Mouse (Mus musculus) limb, embryonic 10.5 days (tissue): ENCODE data around the gene Cntn1. TPM values are rescaled to one million over a fixed set of nuclear protein-coding genes. Genes with fewer than 3 reads are reported as not detected.

Experiments used
- DNase-seq: peaks from one replicate; pipeline ENCODE4 v3.0.0-alpha.2; 2017; ENCODE audit warnings: low spot score
- H3K27ac ChIP-seq: fragments of 300-500 bp; sonication (generic); 2 replicates; pipeline ENCODE4 v1.5.1; 2016; ENCODE audit warnings: mild to moderate bottlenecking
- H3K27me3 ChIP-seq: fragments of 300-500 bp; sonication (generic); 2 replicates; pipeline ENCODE4 v1.6.1; 2016; ENCODE audit warnings: low read depth, mild to moderate bottlenecking; ENCODE audit not compliant: poor library complexity, severe bottlenecking
- H3K36me3 ChIP-seq: fragments of 300-500 bp; sonication (generic); 2 replicates; pipeline ENCODE4 v1.6.1; 2016; ENCODE audit warnings: mild to moderate bottlenecking, moderate library complexity
- H3K4me1 ChIP-seq: fragments of 300-500 bp; sonication (generic); 2 replicates; pipeline ENCODE4 v1.6.1; 2016
- H3K4me3 ChIP-seq: fragments of 300-500 bp; sonication (generic); 2 replicates; pipeline ENCODE4 v1.5.1; 2016; ENCODE audit warnings: mild to moderate bottlenecking, moderate library complexity
- H3K9me3 ChIP-seq: fragments of 300-500 bp; sonication (generic); replicated peaks from 2 replicates; pipeline ENCODE4 v1.6.1; 2016; ENCODE audit warnings: mild to moderate bottlenecking
- WGBS: fragments of 180-500 bp; shearing (Covaris S2); methylation state at CpG from one replicate; pipeline ENCODE4 v1.1.7; 2016; 5-methylcytosine and 5-hydroxymethylcytosine counted together
- polyA plus RNA-seq: library from polyadenylated mRNA; unstranded; fragments of >200 nt; fragmentation: Nextera tagmentation; extraction: Ambion mirVana; gene quantifications from 2 replicates; pipeline ENCODE4 v1.2.1, GENCODE M21; 2016

The Cntn1 gene
- polyA plus RNA-seq, 1 experiment from 2014 or later: 0.21 TPM

DNA sequence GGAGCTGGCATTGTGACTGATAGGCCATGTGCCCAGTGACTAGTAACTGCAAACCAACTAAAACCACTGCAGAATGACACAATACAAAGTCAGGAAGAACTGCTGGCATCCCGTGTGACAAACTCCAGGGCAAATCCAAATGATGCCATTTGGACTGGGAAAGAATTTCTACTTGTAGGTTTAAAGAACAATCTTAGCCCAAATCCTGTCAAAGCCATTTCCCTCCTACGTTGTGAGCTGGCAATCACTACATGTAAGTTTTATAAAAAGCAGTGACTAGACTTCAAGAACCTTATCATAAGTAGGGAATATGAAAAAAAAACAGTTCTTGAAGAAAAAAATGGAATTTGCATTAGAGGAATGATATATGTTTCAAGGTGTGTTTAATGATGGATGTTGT lies 170.5 kb downstream of the Cntn1 start:
- Histone ChIP-seq H3K4me3 (no peak overlapping the region), H3K9me3 (no peaks in the 10 kb centered on the region), H3K27me3 (no peaks in the 10 kb centered on the region), H3K36me3 (no peaks in the 10 kb centered on the region), H3K27ac (no peak overlapping the region), H3K4me1 (no peaks in the 10 kb centered on the region)
- 78% methylated on average over 2 of the region's 2 CpGs for WGBS
- DNase-seq: no peak

DNA sequence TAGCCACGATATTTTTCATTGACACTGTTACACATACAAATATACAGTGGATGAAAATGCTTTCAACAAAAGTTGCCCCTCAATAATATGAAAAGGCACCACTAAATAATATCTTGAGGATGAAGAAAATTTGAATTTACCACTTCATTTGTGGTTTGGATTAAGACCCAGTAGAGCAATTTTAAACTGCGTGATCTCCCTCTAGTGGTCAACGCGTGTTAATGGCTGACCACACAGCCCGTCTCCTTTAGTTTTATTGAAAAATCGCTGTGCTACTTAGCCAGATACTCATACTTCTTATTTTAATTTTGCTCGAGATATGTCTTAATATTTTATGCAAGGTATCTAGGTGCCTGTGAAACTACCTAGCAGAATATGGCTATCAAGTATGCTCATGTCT lies 180.4 kb downstream of the Cntn1 start:
- 20% methylated on average over 7 of the region's 7 CpGs for WGBS
- Histone ChIP-seq H3K27ac (no peak overlapping the region), H3K9me3 (no peaks in the 10 kb centered on the region), H3K4me1 (peaks cover 7% of the 10 kb centered on the region; the same call in 1 of the 2 replicates), H3K27me3 (no peaks in the 10 kb centered on the region), H3K36me3 (no peaks in the 10 kb centered on the region), H3K4me3 (no peak overlapping the region)
- DNase-seq: no peak

DNA sequence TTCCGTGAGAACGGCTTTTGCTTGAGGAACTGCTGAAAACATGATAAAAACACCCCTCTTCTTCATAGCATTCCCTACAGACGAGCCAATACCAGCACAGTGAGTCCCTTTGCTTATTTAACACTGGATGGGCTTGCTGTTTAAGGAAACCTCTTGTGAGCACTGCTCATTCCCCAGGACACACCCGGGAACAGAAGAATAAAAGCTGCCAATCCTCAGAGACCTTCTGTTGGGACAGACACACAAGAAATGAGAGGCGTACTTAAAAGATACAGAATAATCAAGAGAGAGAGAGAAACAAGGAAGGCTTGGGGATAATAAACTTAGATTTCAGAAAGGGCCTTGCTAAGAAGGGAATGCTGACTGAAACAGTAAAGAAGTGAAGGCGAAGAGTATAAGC lies 184.9 kb downstream of the Cntn1 start:
- Histone ChIP-seq H3K36me3 (no peaks in the 10 kb centered on the region), H3K9me3 (no peaks in the 10 kb centered on the region), H3K4me1 (peaks cover 3% of the 10 kb centered on the region; the same call in 1 of the 2 replicates), H3K4me3 (no peak overlapping the region), H3K27me3 (no peaks in the 10 kb centered on the region), H3K27ac (no peak overlapping the region)
- no peak for DNase-seq
- 81% methylated on average over 6 of the region's 6 CpGs for WGBS

DNA sequence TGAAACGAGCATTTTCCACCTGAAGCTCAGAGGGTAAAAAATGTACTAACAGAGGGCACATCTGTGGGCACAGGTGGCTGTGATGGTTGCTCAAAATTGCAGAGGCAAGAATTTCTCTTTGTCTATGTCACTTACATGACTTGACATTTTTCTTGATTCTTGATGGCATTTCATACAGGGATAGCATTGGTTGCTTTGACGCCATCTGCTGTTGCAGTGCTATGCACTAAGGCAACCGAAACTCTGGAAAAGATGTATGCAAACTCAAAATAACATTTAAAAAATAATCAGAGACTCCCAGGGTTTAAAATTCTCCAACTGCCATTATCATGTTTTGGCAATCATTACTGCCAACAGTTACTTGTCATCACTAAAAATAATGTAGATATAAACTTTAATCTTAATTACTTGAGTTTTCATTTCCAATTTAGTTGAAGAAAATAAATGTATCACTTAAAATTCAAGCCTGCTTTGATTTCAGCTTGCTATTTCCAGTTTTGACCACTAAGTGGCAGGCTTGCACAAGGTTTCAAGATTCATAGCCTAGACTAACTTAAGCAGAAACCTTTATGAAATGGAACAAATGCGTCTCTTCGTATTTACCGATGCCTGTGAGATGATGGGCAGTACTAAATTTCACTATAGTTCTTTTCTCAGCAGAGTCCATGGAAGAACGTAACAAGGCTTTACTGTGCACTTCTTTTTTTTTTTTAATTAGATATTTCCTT lies 214.2 kb downstream of the Cntn1 start:
- H3K27ac ChIP-seq: no peak overlapping the region
- peaks cover 6% of the 10 kb centered on the region; the same call in 1 of the 2 replicates for H3K4me1 ChIP-seq
- no peaks in the 10 kb centered on the region for H3K9me3 ChIP-seq
- WGBS: 41% methylated on average over 7 of the region's 7 CpGs
- peak; percentile 39 for DNase-seq
- no peaks in the 10 kb centered on the region for H3K27me3 ChIP-seq
- no peak overlapping the region for H3K4me3 ChIP-seq
- H3K36me3 ChIP-seq: no peaks in the 10 kb centered on the region

DNA sequence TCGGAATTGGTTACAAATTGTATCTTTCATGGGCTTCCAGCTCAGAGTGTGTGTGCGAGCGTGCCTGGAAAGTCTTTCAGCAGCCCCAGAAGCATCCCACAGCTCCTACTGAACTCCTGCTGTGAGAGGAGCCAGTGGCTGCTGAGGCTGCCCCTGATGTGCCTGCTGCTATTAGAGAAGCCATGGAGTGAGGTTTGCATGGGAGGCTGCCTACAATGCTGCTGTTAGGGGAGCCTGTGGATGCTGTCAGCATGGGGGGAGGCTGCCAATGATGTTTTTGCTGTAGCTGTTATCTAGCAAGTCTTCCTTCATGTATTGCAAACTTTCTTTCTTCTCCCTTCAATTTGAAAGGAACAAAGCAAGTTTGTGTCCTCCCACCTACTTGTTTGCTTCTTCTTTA lies 217.4 kb downstream of the Cntn1 start:
- DNase-seq: no peak
- peaks cover 6% of the 10 kb centered on the region; the same call in 1 of the 2 replicates for H3K4me1 ChIP-seq
- H3K27ac ChIP-seq: no peak overlapping the region
- no peaks in the 10 kb centered on the region for H3K36me3 ChIP-seq
- no peaks in the 10 kb centered on the region for H3K9me3 ChIP-seq
- no peak overlapping the region for H3K4me3 ChIP-seq
- WGBS: 51% methylated on average over 3 of the region's 3 CpGs
- no peaks in the 10 kb centered on the region for H3K27me3 ChIP-seq

DNA sequence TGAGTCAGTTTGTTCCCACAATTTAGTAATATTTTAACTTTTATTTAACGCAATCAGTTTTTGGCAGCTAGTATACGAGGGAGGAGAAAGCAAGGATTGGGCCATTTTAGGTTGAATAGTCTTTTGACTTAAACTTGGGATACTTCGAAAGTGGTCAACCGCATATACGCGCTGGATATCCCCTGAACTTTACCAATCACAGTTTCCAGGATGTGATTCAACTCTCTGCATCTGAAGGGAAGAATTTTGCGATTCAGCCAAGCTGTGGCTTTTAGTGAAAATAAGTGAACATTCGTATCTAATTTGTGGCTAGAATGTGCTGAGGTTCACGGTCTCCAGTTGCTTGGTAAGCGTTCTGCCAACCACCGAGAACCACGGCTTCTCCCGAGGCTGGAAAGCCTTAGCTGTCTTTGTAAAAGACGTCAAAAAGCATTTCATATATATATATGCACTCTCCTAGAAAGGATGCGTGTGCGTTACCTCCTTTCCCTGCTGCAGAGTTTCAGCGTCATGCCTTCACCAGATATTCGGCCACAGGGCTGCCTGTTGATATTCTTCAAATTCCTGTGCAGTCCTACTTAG lies 217.9 kb downstream of the Cntn1 start:
- H3K27me3 ChIP-seq: no peaks in the 10 kb centered on the region
- 88% methylated on average over 18 of the region's 18 CpGs for WGBS
- H3K36me3 ChIP-seq: no peaks in the 10 kb centered on the region
- H3K4me1 ChIP-seq: peaks cover 6% of the 10 kb centered on the region; the same call in 1 of the 2 replicates
- no peak for DNase-seq
- H3K9me3 ChIP-seq: no peaks in the 10 kb centered on the region
- no peak overlapping the region for H3K4me3 ChIP-seq
- H3K27ac ChIP-seq: no peak overlapping the region

DNA sequence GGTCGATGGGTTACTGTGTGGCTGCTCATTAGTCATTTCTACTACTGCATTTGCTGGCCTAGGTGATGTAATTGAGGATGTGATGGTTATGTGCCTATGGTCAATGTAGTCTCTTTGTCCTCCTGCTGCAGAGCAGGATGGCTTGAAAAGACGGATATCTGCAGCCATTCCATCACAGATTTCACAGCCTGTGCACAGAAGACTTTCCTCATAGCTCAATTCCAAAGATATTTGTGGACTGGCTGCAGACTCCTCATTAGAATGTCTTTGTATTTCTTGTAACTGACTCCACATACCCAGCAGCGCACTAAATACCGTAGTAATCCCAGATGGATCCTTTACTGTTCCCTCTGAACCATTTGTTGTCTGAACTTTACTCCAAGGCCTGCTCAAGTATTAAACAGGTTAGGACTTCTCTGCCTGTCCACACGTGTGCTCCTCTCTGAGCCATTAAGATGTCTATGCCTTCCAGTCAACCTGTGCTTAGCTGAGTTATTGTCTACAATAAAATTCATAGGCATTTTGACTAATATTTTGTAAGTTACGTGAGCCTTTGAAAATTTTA lies 220.9 kb downstream of the Cntn1 start:
- no peak for DNase-seq
- Histone ChIP-seq H3K36me3 (no peaks in the 10 kb centered on the region), H3K27me3 (no peaks in the 10 kb centered on the region), H3K27ac (no peak overlapping the region), H3K4me1 (peaks cover 4% of the 10 kb centered on the region), H3K4me3 (no peak overlapping the region), H3K9me3 (no peaks in the 10 kb centered on the region)
- WGBS: 93% methylated on average over 6 of the region's 6 CpGs

DNA sequence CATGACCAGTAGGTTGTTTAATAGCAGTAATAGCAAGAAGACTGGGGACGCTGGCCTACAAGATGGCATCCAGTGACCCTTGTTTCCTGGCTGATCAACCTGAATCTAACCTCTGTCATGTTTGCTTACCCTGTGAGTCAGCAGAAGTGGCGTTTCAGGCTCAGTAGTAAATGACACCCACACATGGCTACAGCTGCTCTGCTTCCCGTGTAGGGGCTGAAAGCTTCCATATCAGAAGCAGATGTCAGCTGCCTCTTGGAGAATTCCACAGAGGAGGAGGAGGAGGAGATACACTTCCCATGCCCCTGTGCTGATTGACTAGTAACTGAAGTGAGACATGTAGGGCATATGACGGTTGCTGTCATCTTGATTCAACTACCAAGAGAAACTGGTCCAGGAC lies 225.9 kb downstream of the Cntn1 start:
- DNase-seq: no peak
- Histone ChIP-seq H3K4me1 (peaks cover 4% of the 10 kb centered on the region; the same call in 1 of the 2 replicates), H3K27me3 (no peaks in the 10 kb centered on the region), H3K9me3 (no peaks in the 10 kb centered on the region), H3K36me3 (no peaks in the 10 kb centered on the region), H3K4me3 (no peak overlapping the region), H3K27ac (no peak overlapping the region)
- WGBS: 37% methylated on average over 4 of the region's 4 CpGs

DNA sequence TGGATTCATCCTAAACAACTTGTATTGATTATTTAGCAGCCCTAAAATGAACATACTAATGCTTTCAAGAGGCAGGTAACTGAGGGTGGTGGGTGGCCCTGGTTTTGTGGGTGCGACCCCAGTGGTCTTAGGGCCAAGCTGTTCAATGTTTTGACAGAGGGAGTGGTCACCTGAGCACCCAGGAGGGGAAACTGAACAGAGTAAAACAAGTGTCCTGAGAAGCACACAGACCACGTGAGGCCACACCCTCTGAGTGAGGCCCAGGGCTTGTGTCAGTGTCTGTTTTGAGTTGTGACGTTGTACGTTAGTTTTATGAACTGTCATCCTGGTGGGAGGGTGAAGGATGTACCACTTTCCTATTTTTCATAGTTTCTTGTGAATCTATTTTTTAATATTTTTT lies 227.0 kb downstream of the Cntn1 start:
- no peak overlapping the region for H3K4me3 ChIP-seq
- peaks cover 4% of the 10 kb centered on the region; the same call in 1 of the 2 replicates for H3K4me1 ChIP-seq
- no peaks in the 10 kb centered on the region for H3K27me3 ChIP-seq
- DNase-seq: no peak
- H3K27ac ChIP-seq: no peak overlapping the region
- no peaks in the 10 kb centered on the region for H3K36me3 ChIP-seq
- no peaks in the 10 kb centered on the region for H3K9me3 ChIP-seq
- WGBS: 87% methylated on average over 4 of the region's 4 CpGs

DNA sequence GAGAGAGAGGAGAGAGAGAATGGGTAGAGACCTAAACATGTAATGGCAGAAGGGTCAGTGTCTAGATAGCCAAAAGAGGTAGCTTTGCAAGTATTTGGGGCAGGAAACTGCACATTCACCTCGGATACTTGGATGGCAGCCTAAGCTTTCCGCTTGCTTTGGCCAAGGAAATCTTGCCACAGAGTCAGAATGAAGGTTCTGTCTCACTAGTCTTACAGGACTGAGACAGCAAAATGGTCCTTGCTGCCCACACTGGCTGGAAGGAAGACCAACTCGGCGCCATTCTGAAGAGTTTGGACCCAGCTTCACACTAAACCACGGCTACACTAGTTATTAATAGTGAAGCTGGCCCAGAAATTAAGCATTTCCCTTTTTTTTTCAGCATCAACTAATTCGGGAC lies 230.0 kb downstream of the Cntn1 start:
- Histone ChIP-seq H3K9me3 (no peaks in the 10 kb centered on the region), H3K36me3 (no peaks in the 10 kb centered on the region), H3K27ac (no peak overlapping the region), H3K4me3 (no peak overlapping the region), H3K4me1 (peaks cover 4% of the 10 kb centered on the region; the same call in 1 of the 2 replicates), H3K27me3 (no peaks in the 10 kb centered on the region)
- DNase-seq: no peak
- WGBS: 87% methylated on average over 6 of the region's 6 CpGs

DNA sequence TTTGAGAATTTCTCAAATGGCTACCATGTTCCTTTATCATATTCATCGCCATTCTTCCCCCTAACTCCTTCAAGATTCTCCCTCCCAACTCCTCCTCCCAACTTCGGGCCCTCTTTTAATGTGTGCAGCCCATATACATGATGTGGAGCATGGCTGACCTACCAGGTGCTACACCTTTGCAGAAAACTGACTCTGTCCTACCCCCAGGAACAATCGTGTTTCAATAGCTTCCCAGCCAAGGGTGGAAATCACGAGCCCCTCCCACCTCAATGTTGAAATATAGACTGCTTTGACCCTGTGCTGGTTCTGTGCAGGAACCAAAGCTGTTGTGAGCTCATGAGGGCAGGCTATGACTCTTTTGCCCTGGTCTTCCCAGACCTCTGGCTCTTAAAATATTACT lies 236.7 kb downstream of the Cntn1 start:
- no peak for DNase-seq
- Histone ChIP-seq H3K27ac (no peak overlapping the region), H3K36me3 (no peaks in the 10 kb centered on the region), H3K27me3 (no peaks in the 10 kb centered on the region), H3K4me3 (no peak overlapping the region), H3K9me3 (no peaks in the 10 kb centered on the region), H3K4me1 (no peaks in the 10 kb centered on the region)
- 85% methylated on average over 4 of the region's 4 CpGs for WGBS

DNA sequence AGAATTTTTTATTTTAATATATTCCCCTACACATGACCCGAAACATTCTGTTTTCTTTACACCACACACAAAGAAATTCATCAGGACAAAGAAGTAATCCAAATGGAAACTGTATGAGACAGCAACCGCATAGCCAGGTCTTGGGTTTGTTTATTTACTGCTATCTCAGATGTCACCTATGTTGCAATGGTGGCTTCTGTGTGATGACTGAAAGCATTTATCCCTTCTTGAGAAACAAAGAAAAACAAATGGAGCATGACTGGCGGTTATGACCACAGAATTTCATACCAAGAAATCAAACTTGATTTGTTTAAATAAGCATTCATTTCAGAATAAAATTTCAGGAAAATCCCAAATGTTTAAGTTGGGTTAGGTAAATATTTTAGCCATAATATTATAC lies 245.5 kb downstream of the Cntn1 start:
- H3K27ac ChIP-seq: no peak overlapping the region
- H3K4me3 ChIP-seq: no peak overlapping the region
- H3K27me3 ChIP-seq: no peaks in the 10 kb centered on the region
- no peak for DNase-seq
- peaks cover 3% of the 10 kb centered on the region for H3K4me1 ChIP-seq
- no peaks in the 10 kb centered on the region for H3K9me3 ChIP-seq
- H3K36me3 ChIP-seq: no peaks in the 10 kb centered on the region
- 90% methylated on average over 3 of the region's 3 CpGs for WGBS

DNA sequence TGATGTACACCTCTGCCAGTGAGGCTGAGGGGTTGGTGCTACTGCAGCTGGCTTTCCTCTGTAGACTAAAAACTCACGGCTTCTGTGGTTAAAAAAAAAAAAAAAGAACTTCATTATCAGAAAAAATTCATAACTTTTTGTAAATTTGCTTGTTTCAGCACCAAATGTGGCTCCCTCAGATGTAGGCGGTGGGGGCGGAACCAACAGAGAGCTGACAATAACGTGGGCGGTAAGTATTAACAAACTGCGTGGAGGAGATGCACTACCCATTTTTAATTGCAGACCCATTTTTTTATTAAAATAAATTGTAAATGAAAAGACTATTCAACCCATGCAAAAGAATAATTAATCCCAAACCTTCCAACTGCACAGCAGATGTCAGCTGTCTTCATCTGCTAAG lies 251.8 kb downstream of the Cntn1 start:
- Histone ChIP-seq H3K27ac (no peak overlapping the region), H3K36me3 (no peaks in the 10 kb centered on the region), H3K4me1 (peaks cover 14% of the 10 kb centered on the region), H3K4me3 (no peak overlapping the region), H3K27me3 (no peaks in the 10 kb centered on the region), H3K9me3 (no peaks in the 10 kb centered on the region)
- DNase-seq: no peak
- 90% methylated on average over 6 of the region's 6 CpGs for WGBS
